Mouse (Mus musculus) lung, postnatal 0 days (tissue): Measurements from ENCODE around the gene Garnl3.

Experiments used
- CTCF ChIP-seq: IDR thresholded peaks from 2 replicates; pipeline ENCODE4 v1.5.1; 2016; ENCODE audit warnings: antibody characterized with exemption, mild to moderate bottlenecking
- EP300 ChIP-seq: IDR thresholded peaks from 2 replicates; pipeline ENCODE4 v1.6.1; 2016; ENCODE audit warnings: antibody characterized with exemption, mild to moderate bottlenecking, control low read depth

DNA sequence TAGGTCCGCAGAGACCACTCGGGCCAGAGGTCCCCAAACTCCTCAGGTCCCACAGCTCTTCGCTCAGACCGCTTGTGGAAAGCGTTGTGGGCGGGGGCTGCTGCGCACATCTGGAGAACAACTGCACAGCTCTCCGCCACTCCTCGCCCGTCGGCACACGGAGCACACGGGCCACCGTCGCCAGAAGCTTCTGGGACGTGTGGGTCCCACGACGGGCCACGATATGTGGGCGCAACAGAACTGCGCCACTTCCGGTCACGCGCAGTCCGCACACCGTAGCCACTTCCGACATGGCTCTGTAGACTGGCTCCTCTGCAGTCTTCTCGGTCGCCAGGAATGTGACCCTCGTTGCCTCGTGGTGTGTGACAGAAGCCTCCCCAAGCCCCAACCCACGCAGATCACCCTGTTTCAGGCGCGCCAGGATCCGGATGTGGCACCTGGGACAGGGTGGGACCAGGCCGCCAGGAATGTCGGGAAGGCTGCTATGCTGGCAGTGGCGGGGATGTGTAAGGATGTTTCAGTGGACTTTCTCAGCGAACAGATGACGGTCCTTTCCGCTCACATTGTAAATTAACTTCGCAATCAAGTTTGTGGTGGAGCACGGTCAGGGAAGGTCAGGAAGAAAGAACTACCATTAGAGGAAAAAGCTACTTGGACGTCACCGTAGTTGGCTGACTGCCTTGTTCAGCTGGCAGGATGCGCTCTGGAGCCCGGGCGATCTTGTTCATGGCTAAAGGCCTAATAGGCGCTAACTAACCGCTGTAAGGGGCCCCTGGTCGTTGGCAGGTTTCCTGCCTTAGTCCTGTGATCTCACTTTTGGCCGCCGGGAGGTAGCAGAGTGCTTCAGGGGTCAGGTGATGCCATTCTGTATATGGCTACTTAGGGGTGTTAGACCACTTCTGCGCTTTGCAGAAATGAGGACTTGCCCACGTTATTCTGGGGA is 164.5 kb downstream of the Garnl3 start:
- TF ChIP-seq CTCF (peak; percentile 75), EP300 (peak; percentile 35)
